Mouse (Mus musculus): ENCODE data around the gene Wnk1. TPM values are rescaled to one million over a fixed set of nuclear protein-coding genes. Genes with fewer than 3 reads are reported as not detected.

Wnk1 gene
- polyA plus RNA-seq, 1 experiment from 2014 or later = 67.7 TPM

- Histone ChIP-seq H3K27ac (peak overlapping the region; percentile 79; the same call in 1 of the 2 replicates), H3K4me1 (replicated peaks) (peaks cover 13% of the 10 kb centered on the region), H3K27me3 (peaks cover 3% of the 10 kb centered on the region; the same call in 1 of the 2 replicates), H3K9ac (replicated peaks) (peak overlapping the region; percentile 50; the same call in 1 of the 2 replicates), H3K36me3 (0 out of 2 replicates have a peak, but pooled peaks cover 1% of the 10 kb centered on the region), H3K4me3 (replicated peaks) (peak overlapping the region; percentile 85), H3K4me2 (peak overlapping the region; percentile 97), H3K9me3 (no peaks in the 10 kb centered on the region)
- ATAC-seq (ENCODE audit: insufficient number of reproducible peaks, insufficient read depth, low FRiP score, low TSS enrichment, low read depth) = 0 out of 2 replicates have a peak, but pooled peaks have one; percentile 12
- 2% methylated on average over 24 of the region's 24 CpGs for WGBS
Measured at GRCm38 (mm10) chr6:120039668-120040556, 1.4 kb upstream of the Wnk1 start.

- H3K9ac ChIP-seq (replicated peaks) = peak overlapping the region; percentile 50; the same call in 1 of the 2 replicates
Measured at GRCm38 (mm10) chr6:120039256-120039563, 738 bp upstream of the Wnk1 start.

GRCm38 (mm10) chr6:120037636-120038365, 671 bp downstream of the Wnk1 start:
- Histone ChIP-seq H3K27ac (peak overlapping the region; percentile 99), H3K4me1 (replicated peaks) (peaks cover 14% of the 10 kb centered on the region), H3K9ac (replicated peaks) (peak overlapping the region; percentile 90), H3K36me3 (peaks cover 7% of the 10 kb centered on the region; the same call in 1 of the 2 replicates), H3K9me3 (no peaks in the 10 kb centered on the region), H3K27me3 (0 out of 2 replicates have a peak, but pooled peaks cover 3% of the 10 kb centered on the region), H3K4me2 (peak overlapping the region; percentile 97), H3K4me3 (replicated peaks) (peak overlapping the region; percentile 85)
- WGBS = under 1% methylated on average over 66 of the region's 85 CpGs
- ATAC-seq (ENCODE audit: insufficient number of reproducible peaks, insufficient read depth, low FRiP score, low TSS enrichment, low read depth) = peak; percentile 60

More at GRCm38 (mm10) chr6:120039256-120039563, 738 bp upstream of the Wnk1 start:
- Histone ChIP-seq H3K27me3 (peaks cover 3% of the 10 kb centered on the region; the same call in 1 of the 2 replicates), H3K27ac (peak overlapping the region; percentile 79), H3K4me3 (replicated peaks) (peak overlapping the region; percentile 85), H3K9me3 (no peaks in the 10 kb centered on the region), H3K4me2 (peak overlapping the region; percentile 97), H3K36me3 (peaks cover 3% of the 10 kb centered on the region; the same call in 1 of the 2 replicates), H3K4me1 (replicated peaks) (peaks cover 14% of the 10 kb centered on the region)
- ATAC-seq (ENCODE audit: insufficient number of reproducible peaks, insufficient read depth, low FRiP score, low TSS enrichment, low read depth) = no peak
- WGBS = 1% methylated on average over 9 of the region's 9 CpGs

GRCm38 (mm10) chr6:120037004-120037635, 1.4 kb downstream of the Wnk1 start:
- H3K9me3 ChIP-seq = no peaks in the 10 kb centered on the region
- peaks cover 14% of the 10 kb centered on the region for H3K4me1 ChIP-seq (replicated peaks)
- H3K27me3 ChIP-seq = 0 out of 2 replicates have a peak, but pooled peaks cover 2% of the 10 kb centered on the region
- peak overlapping the region; percentile 97 for H3K4me2 ChIP-seq
- WGBS = under 1% methylated on average over 51 of the region's 51 CpGs
- peak overlapping the region; percentile 85 for H3K4me3 ChIP-seq (replicated peaks)
- H3K36me3 ChIP-seq = peaks cover 14% of the 10 kb centered on the region; the same call in 1 of the 2 replicates
- peak overlapping the region; percentile 99; the same call in 1 of the 2 replicates for H3K27ac ChIP-seq
- H3K9ac ChIP-seq (replicated peaks) = peak overlapping the region; percentile 90
- ATAC-seq (ENCODE audit: insufficient number of reproducible peaks, insufficient read depth, low FRiP score, low TSS enrichment, low read depth) = no peak

- Histone ChIP-seq H3K4me2 (no peak overlapping the region), H3K4me3 (replicated peaks) (no peak overlapping the region), H3K9ac (replicated peaks) (no peak overlapping the region), H3K27ac (no peak overlapping the region), H3K9me3 (peaks cover 8% of the 10 kb centered on the region; the same call in 1 of the 2 replicates), H3K27me3 (no peaks in the 10 kb centered on the region), H3K36me3 (peaks cover 26% of the 10 kb centered on the region), H3K4me1 (replicated peaks) (no peaks in the 10 kb centered on the region)
- no peak for ATAC-seq (ENCODE audit: insufficient number of reproducible peaks, insufficient read depth, low FRiP score, low TSS enrichment, low read depth)
Measured at GRCm38 (mm10) chr6:120024577-120024976, 13.9 kb downstream of the Wnk1 start.

GRCm38 (mm10) chr6:120023746-120024145, 14.7 kb downstream of the Wnk1 start:
- H3K4me2 ChIP-seq = no peak overlapping the region
- WGBS = 41% methylated on average over 1 of the region's 1 CpGs
- no peak overlapping the region for H3K9ac ChIP-seq (replicated peaks)
- H3K27me3 ChIP-seq = no peaks in the 10 kb centered on the region
- H3K4me3 ChIP-seq (replicated peaks) = no peak overlapping the region
- H3K36me3 ChIP-seq = peaks cover 19% of the 10 kb centered on the region
- no peak overlapping the region for H3K27ac ChIP-seq
- H3K4me1 ChIP-seq (replicated peaks) = no peaks in the 10 kb centered on the region
- ATAC-seq (ENCODE audit: insufficient number of reproducible peaks, insufficient read depth, low FRiP score, low TSS enrichment, low read depth) = no peak
- H3K9me3 ChIP-seq = peaks cover 2% of the 10 kb centered on the region; the same call in 1 of the 2 replicates

GRCm38 (mm10) chr6:120022042-120022441, 16.4 kb downstream of the Wnk1 start:
- Histone ChIP-seq H3K4me2 (no peak overlapping the region), H3K4me1 (replicated peaks) (no peaks in the 10 kb centered on the region), H3K27me3 (no peaks in the 10 kb centered on the region), H3K36me3 (peaks cover 14% of the 10 kb centered on the region), H3K9me3 (no peaks in the 10 kb centered on the region), H3K9ac (replicated peaks) (no peak overlapping the region), H3K27ac (no peak overlapping the region), H3K4me3 (replicated peaks) (no peak overlapping the region)
- ATAC-seq (ENCODE audit: insufficient number of reproducible peaks, insufficient read depth, low FRiP score, low TSS enrichment, low read depth) = no peak
- WGBS = 92% methylated on average over 3 of the region's 3 CpGs

- Histone ChIP-seq H3K36me3 (no peaks in the 10 kb centered on the region), H3K4me3 (replicated peaks) (no peak overlapping the region), H3K9ac (replicated peaks) (no peak overlapping the region), H3K9me3 (no peaks in the 10 kb centered on the region), H3K4me1 (replicated peaks) (no peaks in the 10 kb centered on the region), H3K27me3 (no peaks in the 10 kb centered on the region), H3K4me2 (no peak overlapping the region), H3K27ac (no peak overlapping the region)
- ATAC-seq (ENCODE audit: insufficient number of reproducible peaks, insufficient read depth, low FRiP score, low TSS enrichment, low read depth) = no peak
- WGBS = 94% methylated on average over 2 of the region's 2 CpGs
Measured at GRCm38 (mm10) chr6:120019697-120020096, 18.8 kb downstream of the Wnk1 start.

GRCm38 (mm10) chr6:120013125-120013524, 25.3 kb downstream of the Wnk1 start:
- Histone ChIP-seq H3K4me1 (replicated peaks) (0 out of 2 replicates have a peak, but pooled peaks cover 2% of the 10 kb centered on the region), H3K4me3 (replicated peaks) (no peak overlapping the region), H3K27me3 (no peaks in the 10 kb centered on the region), H3K4me2 (no peak overlapping the region), H3K9ac (replicated peaks) (no peak overlapping the region), H3K27ac (no peak overlapping the region), H3K36me3 (no peaks in the 10 kb centered on the region), H3K9me3 (no peaks in the 10 kb centered on the region)
- ATAC-seq (ENCODE audit: insufficient number of reproducible peaks, insufficient read depth, low FRiP score, low TSS enrichment, low read depth) = no peak
- 87% methylated on average over 1 of the region's 1 CpGs for WGBS

- H3K9me3 ChIP-seq = no peaks in the 10 kb centered on the region
- H3K9ac ChIP-seq (replicated peaks) = no peak overlapping the region
Measured at GRCm38 (mm10) chr6:120011440-120011839, 27.0 kb downstream of the Wnk1 start.

More at GRCm38 (mm10) chr6:120011440-120011839, 27.0 kb downstream of the Wnk1 start:
- Histone ChIP-seq H3K4me2 (no peak overlapping the region), H3K27ac (no peak overlapping the region), H3K4me3 (replicated peaks) (no peak overlapping the region), H3K27me3 (no peaks in the 10 kb centered on the region), H3K4me1 (replicated peaks) (0 out of 2 replicates have a peak, but pooled peaks cover 2% of the 10 kb centered on the region), H3K36me3 (no peaks in the 10 kb centered on the region)
- ATAC-seq (ENCODE audit: insufficient number of reproducible peaks, insufficient read depth, low FRiP score, low TSS enrichment, low read depth) = no peak
- 90% methylated on average over 1 of the region's 1 CpGs for WGBS
